21 mouse cellular contexts compared by ENCODE assay signal in genomic region chr19:21626271-21626988, GRCm38 (mm10). TPM values are rescaled to one million over a fixed set of nuclear protein-coding genes. Genes with fewer than 3 reads are reported as not detected.
DNase-seq lines count a peak whose midpoint lies in the region; ATAC-seq and TF ChIP-seq lines count a peak whose summit lies in the region.
"Had no signal": no experiment of that assay in that cellular context is flagged by ENCODE, and none has a peak within 500 bp of the region (broad histone marks: within the 10 kb centered on the region; RNA-seq: fewer than 3 reads in every experiment).

No protein-coding gene starts in this region.

- H3K36me3 ChIP-seq in liver, embryonic 16.5 days (ENCODE audit: control insufficient read depth, insufficient read depth): no peaks in the 10 kb centered on the region
- no peaks in the 10 kb centered on the region for H3K36me3 ChIP-seq in liver, embryonic 12.5 days
- H3K36me3 ChIP-seq: embryonic facial prominence, embryonic 13.5 days; embryonic facial prominence, embryonic 15.5 days; forebrain, embryonic 10.5 days; forebrain, embryonic 12.5 days had no signal

- no peak overlapping the region for H3K4me2 ChIP-seq in liver, embryonic 16.5 days (ENCODE audit: low read depth, low read length)
- no peak overlapping the region for H3K4me2 ChIP-seq in liver, embryonic 12.5 days
- H3K4me2 ChIP-seq: embryonic facial prominence, embryonic 13.5 days; embryonic facial prominence, embryonic 15.5 days; forebrain, embryonic 12.5 days had no signal

- H3K9me3 ChIP-seq in liver, embryonic 16.5 days (replicated peaks; ENCODE audit: control insufficient read depth, low read length): no peaks in the 10 kb centered on the region
- no peaks in the 10 kb centered on the region for H3K9me3 ChIP-seq in liver, embryonic 12.5 days (replicated peaks)
- H3K9me3 ChIP-seq: embryonic facial prominence, embryonic 13.5 days; embryonic facial prominence, embryonic 15.5 days; forebrain, embryonic 10.5 days; forebrain, embryonic 12.5 days had no signal

- WGBS in liver, embryonic 16.5 days (ENCODE audit: insufficient replicate concordance): 58% methylated on average over 6 of the region's 6 CpGs
- WGBS in liver, embryonic 12.5 days (ENCODE audit: insufficient replicate concordance): 61% methylated on average over 6 of the region's 6 CpGs

- no peak overlapping the region for H3K9ac ChIP-seq in liver, embryonic 16.5 days (ENCODE audit: low read depth, low read length)
- no peak overlapping the region for H3K9ac ChIP-seq in liver, embryonic 12.5 days
- H3K9ac ChIP-seq: embryonic facial prominence, embryonic 13.5 days; embryonic facial prominence, embryonic 15.5 days; forebrain, embryonic 12.5 days had no signal

- no peaks in the 10 kb centered on the region for H3K27me3 ChIP-seq in liver, embryonic 16.5 days (ENCODE audit: control insufficient read depth, insufficient read depth, low read depth, low read length)
- H3K27me3 ChIP-seq in liver, embryonic 12.5 days (replicated peaks): no peaks in the 10 kb centered on the region
- H3K27me3 ChIP-seq: embryonic facial prominence, embryonic 13.5 days; embryonic facial prominence, embryonic 15.5 days; forebrain, embryonic 12.5 days had no signal

- peak; percentile 24 to 41 for DNase-seq in adrenal gland, postnatal 36 days
- DNase-seq in adrenal gland, postnatal 25 days: no peak
- no peak for DNase-seq in layer of hippocampus, adult 2 months (ENCODE audit: low spot score in 2 of 2)
- no peak for DNase-seq in layer of hippocampus, adult 9-10 months (ENCODE audit: low spot score)
- DNase-seq: adrenal gland, adult 2 months; cerebellum, adult 11 months; cerebellum, adult 18-20 months; cerebellum, adult 8-10 months; cerebellum, adult 9-11 months; cerebellum, postnatal 14 days; cerebellum, postnatal 36 days; embryo, embryonic 11 days had no signal

- H3K4me3 ChIP-seq in layer of hippocampus, adult 2 months: no peak overlapping the region
- H3K4me3 ChIP-seq in liver, embryonic 16.5 days (ENCODE audit: low read depth, low read length): no peak overlapping the region
- no peak overlapping the region for H3K4me3 ChIP-seq in liver, embryonic 12.5 days
- H3K4me3 ChIP-seq: embryonic facial prominence, embryonic 13.5 days; embryonic facial prominence, embryonic 15.5 days; erythroblast, embryonic 14.5 days; forebrain, embryonic 10.5 days; forebrain, embryonic 12.5 days had no signal

- H3K4me1 ChIP-seq in liver, embryonic 16.5 days (ENCODE audit: control insufficient read depth, low read depth, low read length): peaks cover 3% of the 10 kb centered on the region
- H3K4me1 ChIP-seq in liver, embryonic 12.5 days: peaks cover 20% of the 10 kb centered on the region
- H3K4me1 ChIP-seq: embryonic facial prominence, embryonic 15.5 days had no signal

- no peak for TF ChIP-seq CTCF in layer of hippocampus, adult 2 months (conservative IDR thresholded peaks at IDR 0.05)

- H3K27ac ChIP-seq in layer of hippocampus, adult 2 months: peak overlapping the region; percentile 39; the same call in 1 of the 2 replicates
- H3K27ac ChIP-seq in liver, embryonic 16.5 days (ENCODE audit: low read length): no peak overlapping the region
- H3K27ac ChIP-seq in liver, embryonic 12.5 days: no peak overlapping the region
- H3K27ac ChIP-seq: embryonic facial prominence, embryonic 13.5 days; embryonic facial prominence, embryonic 15.5 days; forebrain, embryonic 10.5 days; forebrain, embryonic 12.5 days had no signal

- ATAC-seq in liver, embryonic 16.5 days (ENCODE audit: low read depth): peak; percentile 72
- no peak for ATAC-seq in liver, embryonic 12.5 days
- ATAC-seq: forebrain, embryonic 14.5 days; forebrain, embryonic 16.5 days had no signal

RNA-seq across cellular contexts. Expression of gene 1110059E24Rik, which starts 26.3 kb away (rescaled TPM):
- total RNA-seq in adrenal gland, postnatal 36 days (2021): 10 to 100 TPM; 26.0 to 29.4 TPM
- 33.9 and 35.0 TPM in 2 replicates for total RNA-seq in adrenal gland, postnatal 25 days (2021)
- total RNA-seq in layer of hippocampus, adult 2 months (2021): 10 to 100 TPM; 25.0 to 28.2 TPM
- 12.7 and 13.6 TPM in 2 replicates for polyA plus RNA-seq in liver, embryonic 16.5 days (2015; fragmentation: Nextera tagmentation; extraction: Ambion mirVana)
- 17.6 and 19.6 TPM in 2 replicates for polyA plus RNA-seq in liver, embryonic 12.5 days (2016; fragmentation: Nextera tagmentation; extraction: Ambion mirVana)

RNA-seq across cellular contexts. Expression of gene Abhd17b, which starts 26.6 kb away (rescaled TPM):
- 10 to 100 TPM; 50.1 to 58.3 TPM for total RNA-seq in adrenal gland, postnatal 36 days (2021)
- 50.8 and 52.4 TPM in 2 replicates for total RNA-seq in adrenal gland, postnatal 25 days (2021)
- total RNA-seq in layer of hippocampus, adult 2 months (2021): 10 to 100 TPM; 41.4 to 45.8 TPM
- 4.9 and 5.8 TPM in 2 replicates for polyA plus RNA-seq in liver, embryonic 16.5 days (2015; fragmentation: Nextera tagmentation; extraction: Ambion mirVana)
- polyA plus RNA-seq in liver, embryonic 12.5 days (2016; fragmentation: Nextera tagmentation; extraction: Ambion mirVana): 12.6 and 12.9 TPM in 2 replicates

Comparison
In these comparisons a context has a peak if more than half of its experiments do, and no peak if none do; other contexts are left out.
1. DNase-seq: peak in adrenal gland, postnatal 36 days (2 of 2); none in adrenal gland, postnatal 25 days (single experiment), layer of hippocampus, adult 2 months (0 of 2) and layer of hippocampus, adult 9-10 months (single experiment).